Mouse (Mus musculus) lung, embryonic 16.5 days (tissue): Measurements from ENCODE around the gene Rln3. TPM values are rescaled to one million over a fixed set of nuclear protein-coding genes. Genes with fewer than 3 reads are reported as not detected.

Experiments
- ATAC-seq: fragments of 200-750 bp; cut with Nextera tagmentation; 2 replicates; pipeline ENCODE4 v1.8.0; 2017; ENCODE audit warnings: low read depth, mild to moderate bottlenecking, moderate library complexity
- H3K27ac ChIP-seq: fragments of 300-500 bp; sonication (generic); 2 replicates; pipeline ENCODE4 v1.5.1; 2014; ENCODE audit warnings: mild to moderate bottlenecking, control low read depth, low read length
- H3K27me3 ChIP-seq: fragments of 300-500 bp; sonication (generic); 2 replicates; pipeline ENCODE4 v1.6.1; 2014; ENCODE audit warnings: low read depth, low read length, mixed read lengths; ENCODE audit not compliant: control insufficient read depth, insufficient read depth
- H3K36me3 ChIP-seq: fragments of 300-500 bp; sonication (generic); 2 replicates; pipeline ENCODE4 v1.6.1; 2014; ENCODE audit warnings: low read length; ENCODE audit not compliant: control insufficient read depth, insufficient read depth
- H3K4me1 ChIP-seq: fragments of 300-500 bp; sonication (generic); replicated peaks from 2 replicates; pipeline ENCODE4 v1.6.1; 2014; ENCODE audit warnings: low read length, mixed read lengths; ENCODE audit not compliant: control insufficient read depth, insufficient read depth
- H3K4me2 ChIP-seq: fragments of 300-500 bp; sonication (generic); 2 replicates; pipeline ENCODE4 v1.6.1; 2014; ENCODE audit warnings: low read depth, low read length, control low read depth
- H3K4me3 ChIP-seq: fragments of 300-500 bp; sonication (generic); 2 replicates; pipeline ENCODE4 v1.5.1; 2014; ENCODE audit warnings: mild to moderate bottlenecking, low read length, control low read depth
- H3K9ac ChIP-seq: fragments of 300-500 bp; sonication (generic); 2 replicates; pipeline ENCODE4 v1.6.1; 2014; ENCODE audit warnings: low read length, control low read depth
- H3K9me3 ChIP-seq: fragments of 300-500 bp; sonication (generic); 2 replicates; pipeline ENCODE4 v1.6.1; 2016; ENCODE audit warnings: low read length; ENCODE audit not compliant: control insufficient read depth
- WGBS: fragments of 180-500 bp; shearing (Covaris S2); extraction: QIAGEN DNeasy Blood & Tissue Kit; methylation state at CpG from one replicate; pipeline ENCODE4 v1.1.7; 2014; 5-methylcytosine and 5-hydroxymethylcytosine counted together
- polyA plus RNA-seq: library from polyadenylated mRNA; unstranded; fragments of >200 nt; fragmentation: Nextera tagmentation; extraction: Ambion mirVana; gene quantifications from 2 replicates; pipeline ENCODE4 v1.2.1, GENCODE M21; 2015

Gene Rln3
- not detected in 2 replicates for polyA plus RNA-seq

DNA sequence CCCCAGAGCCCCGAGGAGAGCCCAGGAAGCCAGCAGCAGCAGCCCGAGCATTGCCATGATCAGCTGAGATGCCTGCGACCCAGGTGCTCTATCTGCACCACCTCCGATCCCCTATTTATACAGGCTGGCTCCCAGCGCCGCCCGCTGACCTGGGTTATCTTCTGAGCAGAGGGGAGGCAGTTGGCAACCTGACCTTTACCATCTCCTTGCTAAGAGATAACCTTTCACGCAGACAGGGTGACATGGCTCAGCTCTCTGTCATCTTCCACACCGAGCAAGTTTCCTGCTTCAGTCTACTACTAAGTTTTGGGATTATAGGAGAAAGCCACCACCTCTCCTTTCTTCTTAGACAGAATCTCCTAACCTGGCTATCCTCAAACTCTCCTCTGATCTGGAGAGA is at the start of gene Rln3:
Gene Rln3, minus strand, starts transcription at position 101 of the 400 bp plus-strand sequence.
- Histone ChIP-seq H3K36me3 (no peaks in the 10 kb centered on the region), H3K9me3 (no peaks in the 10 kb centered on the region), H3K4me3 (no peak within 1 kb of the TSS), H3K27ac (no peak within 1 kb of the TSS), H3K27me3 (peaks cover 39% of the 10 kb centered on the region), H3K9ac (no peak within 1 kb of the TSS), H3K4me2 (0 out of 2 replicates have a peak within 1 kb of the TSS, but pooled peaks have one; percentile 9), H3K4me1 (peaks cover 6% of the 10 kb centered on the region)
- WGBS, result 4% methylated on average over 9 of the region's 9 CpGs
- no peak for ATAC-seq

DNA sequence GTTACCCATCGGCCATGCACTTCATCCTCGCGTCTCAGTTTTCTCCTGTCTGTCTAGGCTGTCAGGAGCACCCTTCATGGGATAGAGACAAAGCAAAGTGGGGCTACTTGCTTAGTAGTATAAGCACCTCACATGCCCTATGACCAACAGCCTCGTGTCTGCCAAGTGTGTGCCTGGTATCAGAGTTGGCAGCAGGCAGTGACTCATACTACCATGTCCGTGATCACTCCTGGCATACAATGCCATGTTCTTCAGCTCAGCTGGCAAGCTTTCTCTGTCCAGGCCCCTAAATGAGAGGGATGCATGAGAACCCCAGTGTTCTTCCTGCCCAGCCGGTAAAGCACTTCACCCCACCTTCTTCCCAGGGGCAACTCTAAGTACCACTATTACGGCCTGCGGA is 45.8 kb upstream of the Rln3 start:
- H3K4me2 ChIP-seq, result no peak overlapping the region
- H3K9me3 ChIP-seq, result no peaks in the 10 kb centered on the region
- H3K36me3 ChIP-seq, result peaks cover 29% of the 10 kb centered on the region
- no peak overlapping the region for H3K4me3 ChIP-seq
- no peak for ATAC-seq
- H3K27ac ChIP-seq, result no peak overlapping the region
- no peaks in the 10 kb centered on the region for H3K27me3 ChIP-seq
- 85% methylated on average over 8 of the region's 8 CpGs for WGBS
- H3K9ac ChIP-seq, result no peak overlapping the region
- no peaks in the 10 kb centered on the region for H3K4me1 ChIP-seq

DNA sequence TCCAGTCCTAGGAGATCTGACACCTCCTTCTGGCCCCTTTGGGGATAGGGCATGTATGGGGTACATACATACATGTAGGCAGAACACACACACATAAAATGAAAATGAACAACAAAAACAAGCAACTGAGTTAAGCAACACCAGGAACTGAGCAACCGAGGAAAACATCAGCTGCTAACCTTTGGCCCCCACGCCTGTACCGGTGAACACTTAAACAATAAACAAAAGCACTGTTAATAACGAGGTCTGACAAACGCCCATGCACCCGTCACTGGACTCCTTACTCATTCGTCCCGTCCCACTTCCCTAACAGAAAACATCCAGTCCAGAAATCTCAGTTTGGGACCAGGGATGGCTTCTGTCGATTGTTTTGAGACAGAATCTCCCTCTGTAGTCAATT is 44.5 kb upstream of the Rln3 start:
- H3K36me3 ChIP-seq, result peaks cover 30% of the 10 kb centered on the region
- no peak for ATAC-seq

DNA sequence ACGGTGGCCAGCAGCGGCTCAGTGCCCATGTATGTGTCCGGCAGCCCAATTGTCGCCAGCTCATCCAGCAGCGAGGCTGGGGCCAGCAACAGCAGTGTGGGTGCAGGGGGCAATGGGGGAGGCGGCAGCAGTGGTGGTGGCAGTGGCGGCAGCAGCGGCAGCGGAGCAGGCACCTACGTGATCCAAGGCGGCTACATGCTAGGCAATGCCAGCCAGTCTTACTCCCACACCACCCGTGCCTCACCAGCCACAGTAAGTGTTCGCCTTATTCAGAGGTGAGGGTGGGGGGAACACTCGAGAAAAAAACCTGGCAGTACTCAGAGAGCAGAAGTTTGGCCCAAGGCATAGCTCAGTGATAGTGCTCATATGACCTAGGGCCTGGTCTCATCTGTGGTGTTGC is 43.0 kb upstream of the Rln3 start:
- WGBS, result 93% methylated on average over 14 of the region's 14 CpGs

More for the DNA sequence above, 44.5 kb upstream of the Rln3 start:
- H3K4me3 ChIP-seq, result no peak overlapping the region
- H3K27ac ChIP-seq, result no peak overlapping the region
- no peaks in the 10 kb centered on the region for H3K4me1 ChIP-seq
- no peak overlapping the region for H3K9ac ChIP-seq
- H3K27me3 ChIP-seq, result no peaks in the 10 kb centered on the region
- no peaks in the 10 kb centered on the region for H3K9me3 ChIP-seq
- no peak overlapping the region for H3K4me2 ChIP-seq
- 63% methylated on average over 9 of the region's 9 CpGs for WGBS

DNA sequence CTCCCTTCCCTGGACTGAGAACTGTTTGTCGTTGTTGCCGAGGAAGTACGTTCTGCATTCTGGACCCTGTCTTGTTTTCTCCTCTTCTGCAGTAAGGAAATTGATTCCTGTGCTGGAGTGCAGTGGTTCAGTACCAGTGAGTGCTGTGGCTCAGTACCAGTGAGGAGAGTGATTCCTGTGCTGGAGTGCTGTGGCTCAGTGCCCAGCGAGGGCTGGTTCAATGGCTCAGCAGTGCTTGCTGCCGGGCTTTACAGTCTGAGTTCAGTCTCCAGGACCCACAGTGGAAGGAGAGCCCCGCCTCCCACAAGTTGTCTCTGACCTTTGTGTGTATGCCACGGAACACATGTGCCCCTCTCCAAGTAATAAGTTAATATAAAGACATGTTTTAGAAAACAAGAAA is 42.4 kb upstream of the Rln3 start:
- Histone ChIP-seq H3K9me3 (no peaks in the 10 kb centered on the region), H3K4me1 (no peaks in the 10 kb centered on the region), H3K27me3 (no peaks in the 10 kb centered on the region), H3K27ac (no peak overlapping the region), H3K36me3 (peaks cover 38% of the 10 kb centered on the region), H3K9ac (no peak overlapping the region), H3K4me2 (no peak overlapping the region), H3K4me3 (no peak overlapping the region)
- ATAC-seq, result no peak
- WGBS, result 78% methylated on average over 7 of the region's 7 CpGs

More for the DNA sequence above, 43.0 kb upstream of the Rln3 start:
- Histone ChIP-seq H3K27me3 (no peaks in the 10 kb centered on the region), H3K27ac (no peak overlapping the region), H3K36me3 (peaks cover 35% of the 10 kb centered on the region), H3K9ac (no peak overlapping the region), H3K4me3 (no peak overlapping the region), H3K9me3 (no peaks in the 10 kb centered on the region), H3K4me1 (no peaks in the 10 kb centered on the region), H3K4me2 (no peak overlapping the region)
- no peak for ATAC-seq

DNA sequence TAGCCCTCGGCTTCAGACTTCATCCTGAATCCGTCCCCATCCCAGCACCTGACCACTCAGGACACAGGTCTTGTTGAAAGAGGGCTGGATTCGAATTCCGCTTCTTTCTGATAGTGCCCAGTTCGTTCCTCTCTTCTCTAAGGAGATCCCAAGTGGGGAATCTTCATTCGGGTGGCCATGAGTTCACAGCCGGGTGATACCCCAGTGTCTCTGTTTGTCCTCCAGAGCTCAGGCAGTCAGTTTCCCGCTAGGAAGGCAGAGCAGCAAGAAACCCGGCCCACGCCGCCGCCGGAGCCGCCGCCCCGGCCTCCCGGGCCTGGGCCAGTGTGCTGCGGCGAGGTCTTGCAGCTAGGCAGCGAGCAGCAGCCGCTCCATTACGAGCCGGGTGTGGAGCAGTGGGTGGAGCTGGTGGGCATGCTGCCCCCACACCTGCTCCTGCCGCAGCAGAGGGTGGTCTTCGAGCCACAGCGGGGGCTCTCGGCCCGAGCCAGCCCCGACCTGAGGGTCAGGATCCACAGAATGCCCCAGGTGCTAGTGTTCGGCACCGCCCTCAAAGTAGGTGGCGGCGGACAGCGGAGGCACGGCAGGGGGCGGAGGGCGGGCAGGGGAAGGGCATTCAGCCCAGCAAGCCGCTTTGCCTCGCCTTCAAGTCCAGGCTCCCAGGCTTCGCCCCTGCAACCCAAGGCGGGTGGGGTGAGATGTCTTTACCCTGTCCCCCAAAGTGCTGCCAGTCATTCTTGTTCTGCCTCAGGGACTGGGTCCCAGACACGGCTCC is 39.7 kb upstream of the Rln3 start:
- ATAC-seq, result no peak
- WGBS, result 59% methylated on average over 42 of the region's 42 CpGs
- H3K4me2 ChIP-seq, result no peak overlapping the region
- no peaks in the 10 kb centered on the region for H3K27me3 ChIP-seq
- no peak overlapping the region for H3K9ac ChIP-seq
- no peak overlapping the region for H3K27ac ChIP-seq
- H3K9me3 ChIP-seq, result no peaks in the 10 kb centered on the region
- H3K4me3 ChIP-seq, result no peak overlapping the region
- peaks cover 3% of the 10 kb centered on the region for H3K4me1 ChIP-seq
- peaks cover 46% of the 10 kb centered on the region for H3K36me3 ChIP-seq

DNA sequence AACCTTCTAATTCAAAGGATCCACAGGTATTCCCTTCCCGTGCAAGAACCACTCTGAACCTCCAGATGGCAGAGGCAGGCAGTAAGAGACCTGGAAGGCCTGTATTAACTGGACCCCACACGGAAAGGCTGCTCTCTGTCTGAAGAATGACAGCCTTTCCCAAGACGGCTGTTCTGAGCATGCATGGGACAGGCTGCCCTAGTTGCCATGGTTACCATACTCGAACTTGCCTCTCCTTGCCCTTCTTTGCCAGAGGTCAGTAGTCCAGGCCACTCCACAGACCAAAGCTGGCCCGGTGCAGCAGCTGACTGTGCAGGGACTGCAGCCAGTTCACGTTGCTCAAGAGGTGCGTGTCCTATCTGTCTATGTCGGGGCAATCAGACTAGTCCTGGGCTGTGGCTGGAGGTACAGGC is 39.0 kb upstream of the Rln3 start:
- H3K36me3 ChIP-seq, result peaks cover 43% of the 10 kb centered on the region
- H3K4me3 ChIP-seq, result no peak overlapping the region
- H3K4me1 ChIP-seq, result peaks cover 7% of the 10 kb centered on the region
- no peak overlapping the region for H3K27ac ChIP-seq
- H3K4me2 ChIP-seq, result no peak overlapping the region
- H3K9me3 ChIP-seq, result no peaks in the 10 kb centered on the region
- no peaks in the 10 kb centered on the region for H3K27me3 ChIP-seq
- 32% methylated on average over 8 of the region's 8 CpGs for WGBS
- no peak overlapping the region for H3K9ac ChIP-seq
- ATAC-seq, result no peak

DNA sequence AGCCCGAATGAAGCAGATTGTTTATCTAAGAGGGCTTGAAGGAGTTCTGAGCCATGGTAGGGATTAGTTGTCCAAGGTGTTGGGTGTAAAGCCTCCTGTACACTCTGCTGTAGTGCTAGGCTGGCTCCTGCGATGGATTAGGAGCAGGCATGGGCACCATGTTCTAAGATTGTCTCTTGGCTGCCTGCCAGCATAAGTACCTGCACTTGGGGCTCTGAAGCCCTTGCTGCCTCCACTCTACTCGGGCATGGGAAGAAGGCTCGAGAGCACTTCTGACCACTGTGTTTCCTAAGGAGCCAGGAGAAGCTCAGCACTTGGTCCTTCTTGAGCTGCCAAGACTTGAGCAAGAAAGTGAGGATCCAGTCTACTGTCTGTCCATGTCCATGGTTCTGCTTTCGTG is 34.4 kb upstream of the Rln3 start:
- peak; percentile 86 for ATAC-seq
- Histone ChIP-seq H3K9ac (no peak overlapping the region), H3K27ac (peak overlapping the region; percentile 12; the same call in 1 of the 2 replicates), H3K4me2 (no peak overlapping the region), H3K4me3 (no peak overlapping the region), H3K9me3 (no peaks in the 10 kb centered on the region), H3K36me3 (peaks cover 29% of the 10 kb centered on the region), H3K27me3 (no peaks in the 10 kb centered on the region), H3K4me1 (peaks cover 7% of the 10 kb centered on the region)
- WGBS, result 43% methylated on average over 5 of the region's 5 CpGs

DNA sequence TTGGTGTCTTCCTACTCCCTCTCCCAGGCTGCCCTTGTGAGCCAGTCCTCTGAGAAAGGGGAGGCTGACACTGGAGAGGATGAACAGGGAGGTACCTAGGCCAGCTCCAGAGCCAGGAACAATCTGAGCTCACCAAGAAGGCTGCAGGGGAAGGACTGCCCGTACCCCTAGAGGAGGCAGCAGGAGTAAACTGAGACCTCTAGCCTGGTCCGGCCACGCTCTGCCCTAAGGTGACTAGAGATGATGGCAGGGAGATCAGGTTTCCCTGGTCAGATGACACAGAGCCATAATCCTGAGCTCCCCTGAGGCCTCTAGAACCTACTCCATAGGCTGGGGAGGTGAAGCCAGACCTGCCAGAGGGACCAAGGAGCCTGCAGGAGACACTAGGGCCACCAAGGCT is 32.0 kb upstream of the Rln3 start:
- Histone ChIP-seq H3K9me3 (no peaks in the 10 kb centered on the region), H3K27me3 (no peaks in the 10 kb centered on the region), H3K27ac (no peak overlapping the region), H3K4me1 (peaks cover 7% of the 10 kb centered on the region), H3K9ac (no peak overlapping the region), H3K36me3 (peaks cover 12% of the 10 kb centered on the region), H3K4me3 (no peak overlapping the region), H3K4me2 (no peak overlapping the region)
- no peak for ATAC-seq
- WGBS, result 87% methylated on average over 3 of the region's 3 CpGs
